Mouse (Mus musculus) cerebellum, adult 11-12 months (tissue): ENCODE measurements around the gene Fam43b.

Experiments
- DNase-seq: peaks from one replicate; pipeline ENCODE4 v3.0.0; 2022

Fam43b gene

DNA sequence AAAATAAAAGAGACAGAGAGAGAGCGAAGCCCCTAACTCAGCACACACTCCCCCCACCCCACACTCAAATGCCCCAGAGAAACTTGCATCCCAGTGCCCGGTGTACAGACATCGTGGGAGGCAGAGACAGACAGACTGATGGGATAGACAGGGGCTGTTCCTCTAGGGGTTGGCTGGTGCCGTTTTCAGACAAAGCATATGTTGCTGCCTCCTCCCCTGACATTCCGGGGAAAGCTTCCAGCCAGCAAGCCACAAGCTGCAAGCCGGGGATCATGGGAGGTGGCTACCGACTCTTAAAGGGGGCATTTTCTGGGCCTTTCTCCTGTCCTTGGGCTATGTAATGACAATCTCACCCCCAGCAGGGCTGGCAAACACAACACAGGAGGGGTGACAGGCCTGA, 2.6 kb downstream of the Fam43b start:
- DNase-seq, result no peak

DNA sequence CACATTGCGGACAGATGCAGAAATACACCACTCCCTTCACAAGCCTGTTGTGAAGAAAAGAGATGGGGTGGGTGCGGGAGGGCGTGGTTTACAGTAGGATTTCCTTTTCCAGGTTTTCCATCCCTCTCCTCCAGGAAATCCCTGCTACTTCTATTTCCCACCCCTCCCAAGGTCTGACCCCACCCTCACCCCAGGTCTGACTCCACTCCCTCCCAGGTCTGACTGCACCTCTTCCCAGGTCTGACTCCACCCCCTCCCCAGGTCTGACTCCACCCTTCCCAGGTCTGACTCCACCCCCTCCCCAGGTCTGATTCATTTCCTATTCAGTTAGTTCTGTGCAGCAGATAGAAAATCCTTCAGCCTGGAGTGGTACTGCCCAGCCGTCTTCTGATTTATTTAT, 12.5 kb downstream of the Fam43b start:
- no peak for DNase-seq

DNA sequence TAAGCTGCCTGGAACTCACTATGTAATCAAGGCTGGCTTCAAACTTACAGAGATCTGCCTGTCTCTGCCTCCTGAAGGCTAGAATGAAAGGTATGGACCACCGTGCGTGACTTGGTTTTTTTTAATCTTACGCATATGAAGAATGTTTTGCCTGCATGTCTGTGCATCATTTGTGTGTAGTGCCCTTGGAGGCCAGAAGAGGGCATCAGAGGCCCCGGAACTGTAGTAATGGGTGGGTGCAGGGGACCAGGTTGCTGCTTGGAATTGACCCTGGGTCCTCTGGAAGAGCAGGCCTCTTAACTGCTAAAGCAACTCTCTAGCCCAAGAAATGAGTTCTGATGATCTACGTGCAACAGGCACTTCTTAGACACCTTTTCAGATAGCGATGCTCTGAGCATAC, 13.9 kb downstream of the Fam43b start:
- DNase-seq, result no peak

DNA sequence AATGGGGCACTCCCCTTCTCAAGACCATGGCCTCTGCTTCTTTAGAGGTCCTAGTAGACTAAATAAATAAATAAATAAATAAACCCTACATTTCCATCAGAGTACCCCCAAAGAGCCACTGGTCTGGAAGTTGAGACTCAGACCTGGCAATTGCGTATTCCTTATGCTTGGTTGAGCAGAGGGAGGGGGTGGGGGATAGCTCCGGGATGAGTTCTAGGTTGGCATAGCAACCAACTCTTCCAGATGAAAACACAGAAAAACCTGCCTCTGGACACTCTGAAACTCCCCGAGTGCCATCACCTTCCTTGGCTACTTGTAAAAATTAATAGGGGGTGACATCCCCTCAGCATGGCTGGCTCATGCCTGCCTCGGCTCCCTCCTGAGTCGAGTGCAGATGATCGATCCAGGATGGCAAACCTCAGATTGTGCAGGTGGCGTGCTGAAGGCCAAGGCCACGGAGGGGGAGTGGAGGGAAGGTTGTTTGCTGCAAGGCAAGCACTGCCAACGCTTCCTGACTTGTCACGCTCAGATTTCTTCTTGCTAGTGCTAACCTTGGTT, 16.1 kb downstream of the Fam43b start:
- DNase-seq, result no peak

DNA sequence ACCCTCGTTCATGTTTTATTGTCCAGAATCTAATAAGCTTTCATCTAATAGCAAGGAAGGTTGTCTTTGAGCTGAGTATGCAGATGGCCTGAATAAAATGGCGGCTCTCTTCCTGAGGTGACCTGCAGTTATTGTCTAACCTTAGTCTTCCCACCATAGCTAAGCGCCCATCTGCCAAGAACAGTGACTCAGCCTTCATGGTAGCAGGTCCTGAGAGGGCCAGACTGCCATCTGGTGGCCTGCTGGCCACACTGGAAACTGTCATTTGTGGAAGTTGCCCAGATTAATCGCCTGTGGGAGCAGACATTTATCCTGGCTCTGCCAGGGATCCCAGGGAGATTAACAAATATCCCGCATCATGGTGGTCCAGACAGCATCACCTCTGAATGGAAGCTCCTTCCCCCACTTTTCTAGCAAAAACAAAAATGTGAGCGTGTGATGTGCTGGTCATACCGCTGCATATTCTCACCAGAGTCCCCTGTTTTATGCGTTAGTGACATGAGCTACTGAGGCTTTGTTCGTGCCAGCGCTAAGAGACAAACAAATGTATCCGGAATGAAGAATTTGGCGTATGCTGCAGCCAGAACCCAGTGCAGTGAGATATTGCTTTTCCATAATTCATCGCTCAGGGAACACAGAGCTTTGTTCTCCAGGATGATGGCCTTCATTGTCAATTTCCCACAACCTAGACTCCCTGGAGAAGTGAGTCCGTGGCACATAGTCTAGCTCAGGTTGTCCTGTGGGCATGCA, 17.1 kb downstream of the Fam43b start:
- DNase-seq, result peak; percentile 86

DNA sequence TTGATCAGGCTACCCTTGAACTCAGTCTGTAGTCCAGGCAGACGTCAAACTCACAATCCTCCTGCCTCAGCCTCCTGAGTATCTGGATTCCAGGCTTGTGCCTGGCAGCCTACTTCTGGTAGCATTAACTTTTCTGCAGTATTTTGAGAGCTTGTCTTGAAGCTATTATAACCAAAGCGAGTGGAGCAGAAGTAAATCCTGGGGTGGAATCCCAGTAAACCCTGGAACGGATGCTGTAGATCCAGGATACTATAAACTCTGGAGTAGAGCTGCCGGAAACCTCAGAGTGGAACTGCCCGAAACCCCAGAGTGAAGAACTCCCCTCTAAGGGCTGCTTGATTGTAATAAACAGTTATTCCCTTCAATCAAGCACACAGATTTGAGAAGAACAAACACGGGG, 18.8 kb downstream of the Fam43b start:
- DNase-seq, result no peak

DNA sequence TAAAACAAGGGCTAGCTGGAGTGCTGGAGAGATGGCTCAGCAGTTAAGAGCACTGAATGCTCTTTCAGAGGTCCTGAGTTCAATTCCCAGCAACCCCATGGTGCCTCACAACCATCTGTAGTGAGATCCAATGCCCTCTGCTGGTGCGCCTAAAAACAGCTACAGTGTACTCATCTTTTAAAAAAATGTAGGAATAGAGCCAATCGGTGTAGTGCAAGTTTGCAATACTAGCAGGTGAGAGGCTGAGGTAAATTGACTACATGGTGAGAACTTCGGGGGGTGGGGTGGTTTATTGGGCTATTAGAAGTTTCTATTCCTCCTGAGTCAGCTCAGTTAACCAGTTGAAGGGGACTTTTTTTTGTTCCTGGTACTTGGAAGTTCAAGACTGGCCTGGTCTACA, 21.2 kb downstream of the Fam43b start:
- no peak for DNase-seq

DNA sequence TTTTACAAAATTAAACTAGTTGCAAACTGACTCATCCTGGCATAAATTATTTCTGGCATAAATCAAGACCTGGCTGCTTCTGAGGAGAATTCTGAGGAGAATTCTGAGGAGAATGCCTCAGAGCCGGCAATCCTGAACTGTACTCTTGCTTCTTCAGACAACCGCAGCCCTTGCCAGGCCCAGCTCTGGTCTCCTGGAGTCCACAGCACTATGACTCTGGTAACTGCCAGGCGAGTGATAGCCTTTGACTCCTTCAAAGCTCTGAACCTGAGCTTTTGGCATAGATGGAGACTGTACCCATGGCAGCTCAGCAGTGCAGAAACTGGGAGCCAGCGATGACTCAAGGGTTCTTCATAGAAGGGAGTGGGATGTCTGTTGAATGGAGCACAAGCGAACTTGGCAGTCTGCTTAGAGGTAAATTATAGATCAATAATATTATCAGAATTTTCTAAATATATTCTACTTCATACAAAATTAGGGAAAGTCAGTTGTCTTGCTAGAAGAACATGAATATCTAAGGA, 25.3 kb downstream of the Fam43b start:
- no peak for DNase-seq

DNA sequence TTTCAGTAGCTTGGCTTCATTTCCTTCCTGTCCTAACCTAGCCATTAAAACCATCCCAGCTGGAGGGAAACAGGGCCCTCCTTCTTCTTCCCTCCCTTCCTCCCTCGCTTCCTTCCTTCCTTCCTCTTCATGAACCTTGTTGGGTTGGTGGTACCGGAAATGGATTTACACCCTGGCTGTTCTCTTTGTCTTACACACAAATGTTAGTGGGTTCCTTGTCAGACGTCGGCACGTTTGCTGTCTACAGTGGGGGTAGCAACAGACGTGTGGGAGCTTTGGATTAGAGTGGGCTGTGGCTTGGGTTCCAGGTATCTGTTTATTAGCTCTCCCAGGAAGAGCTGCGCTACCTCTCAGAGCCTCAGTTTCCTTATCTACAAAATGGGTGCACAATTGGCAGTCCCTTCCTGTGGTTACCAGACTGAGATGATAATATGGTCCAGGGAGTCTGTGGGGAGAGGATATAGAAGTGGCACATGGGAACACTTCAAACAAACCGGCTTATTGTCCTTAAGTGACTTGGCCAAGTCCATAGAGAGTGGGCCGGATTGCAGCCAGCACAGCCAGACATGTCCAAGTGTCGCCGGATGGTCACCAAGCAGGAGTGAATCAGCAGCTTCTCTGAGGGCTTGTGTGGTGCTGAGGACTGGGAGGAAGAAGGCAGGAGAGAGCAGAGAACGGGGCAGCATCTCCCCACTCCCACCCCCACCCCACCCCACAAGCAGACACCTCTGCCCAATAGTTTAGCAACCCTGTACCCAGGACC, 27.6 kb downstream of the Fam43b start:
- DNase-seq, result no peak

DNA sequence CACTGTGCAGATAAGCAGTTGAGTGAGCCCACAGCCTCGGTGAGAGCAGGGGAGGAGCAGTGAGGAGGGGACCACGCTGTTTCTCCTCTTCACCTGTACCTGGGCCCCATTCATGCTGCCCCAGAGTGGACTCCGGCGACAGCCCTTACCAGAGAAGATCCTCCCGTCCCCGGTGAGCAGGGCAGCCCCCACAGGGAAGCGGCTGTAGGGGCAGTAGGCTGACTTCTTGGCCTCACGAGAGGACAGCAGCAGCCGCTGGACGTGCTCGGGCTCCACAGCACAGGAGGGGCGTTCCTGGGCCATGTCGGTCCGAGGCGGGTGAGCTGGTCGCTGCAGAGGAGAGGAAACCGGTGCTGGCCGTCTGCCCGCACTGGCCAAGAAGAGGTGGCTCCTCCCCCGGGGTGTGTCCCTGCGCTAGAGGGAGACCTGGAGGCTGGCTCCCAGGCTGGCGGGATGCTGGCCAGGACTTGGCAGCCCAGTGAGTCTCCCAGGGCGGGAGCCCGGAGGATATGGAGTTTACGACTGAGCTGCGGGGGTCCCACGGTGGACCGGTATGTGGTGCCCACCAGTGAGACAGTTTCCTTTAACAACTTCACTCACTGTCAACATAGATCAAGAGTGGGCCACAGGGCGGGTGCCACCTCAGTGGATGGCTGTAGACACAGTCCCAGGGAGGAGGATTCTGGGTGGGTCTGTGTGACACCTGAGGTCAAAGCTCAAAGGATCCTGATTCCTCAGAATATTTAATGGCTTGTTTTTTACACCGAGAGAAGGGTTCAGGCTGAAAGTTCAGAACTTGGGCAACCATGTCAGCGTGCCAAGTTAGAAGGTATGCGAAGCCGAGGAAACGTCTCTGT, 28.5 kb downstream of the Fam43b start, which contains the start of gene Cda:
TSS of gene Cda (minus strand) at position 352 of the 857 bp plus-strand sequence.
- DNase-seq, result peak; percentile 84

DNA sequence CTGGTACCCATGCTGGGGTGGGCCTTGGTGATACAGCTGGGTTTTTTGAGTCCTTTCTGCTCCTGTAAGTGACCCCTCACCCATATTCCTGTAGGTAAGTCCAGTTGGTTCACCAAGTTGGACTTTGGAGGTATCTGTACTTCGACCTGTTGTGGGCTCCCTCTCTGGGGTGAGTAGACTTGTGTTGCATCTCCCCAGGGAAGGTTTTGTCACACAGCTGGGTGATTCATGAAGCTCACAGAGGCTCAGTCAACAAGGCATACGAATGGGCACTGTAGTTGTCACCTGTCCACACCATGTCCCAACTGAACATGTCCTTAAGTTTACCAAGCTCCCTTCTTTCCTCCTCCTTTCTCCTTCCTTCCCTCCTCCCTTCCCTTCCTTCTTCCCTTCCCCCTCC, 29.8 kb downstream of the Fam43b start:
- no peak for DNase-seq

DNA sequence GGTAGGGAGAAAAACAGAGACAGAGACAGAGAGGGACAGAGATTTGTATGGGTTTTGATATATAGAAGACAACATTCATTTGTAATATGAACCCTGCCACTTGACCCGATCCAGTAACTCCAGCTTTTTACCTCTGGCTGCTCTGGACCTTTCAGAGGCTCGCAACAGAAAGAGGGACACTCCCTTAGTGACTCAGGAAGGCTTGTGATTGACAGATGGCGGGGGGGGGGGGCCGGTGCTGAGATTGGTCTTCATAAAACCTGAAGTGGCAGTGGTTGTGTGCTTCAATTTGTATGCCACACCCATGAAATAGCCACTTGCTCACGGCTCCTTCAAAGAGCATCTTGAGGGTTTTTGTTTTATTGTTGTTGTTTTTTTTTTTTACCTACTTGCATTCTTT, 32.8 kb downstream of the Fam43b start:
- DNase-seq, result no peak

DNA sequence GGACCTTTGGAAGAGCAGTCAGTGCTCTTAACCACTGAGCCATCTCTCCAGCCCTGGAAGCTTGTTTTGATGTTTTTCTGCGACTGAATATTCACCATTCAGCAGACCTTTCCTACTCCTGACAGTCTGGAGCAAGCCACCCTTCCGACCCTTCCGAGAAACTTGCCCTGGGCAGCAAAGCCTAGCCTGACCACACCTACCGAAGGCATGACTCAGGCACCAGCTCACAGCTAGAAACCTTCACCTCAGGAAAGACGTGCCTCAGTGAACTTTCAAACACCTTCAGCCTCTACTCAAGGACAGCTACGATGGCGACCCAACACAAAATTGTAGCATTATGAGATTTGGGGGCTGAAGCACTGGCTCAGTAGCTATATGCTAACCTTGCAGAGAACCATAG, 33.4 kb downstream of the Fam43b start:
- DNase-seq, result no peak

DNA sequence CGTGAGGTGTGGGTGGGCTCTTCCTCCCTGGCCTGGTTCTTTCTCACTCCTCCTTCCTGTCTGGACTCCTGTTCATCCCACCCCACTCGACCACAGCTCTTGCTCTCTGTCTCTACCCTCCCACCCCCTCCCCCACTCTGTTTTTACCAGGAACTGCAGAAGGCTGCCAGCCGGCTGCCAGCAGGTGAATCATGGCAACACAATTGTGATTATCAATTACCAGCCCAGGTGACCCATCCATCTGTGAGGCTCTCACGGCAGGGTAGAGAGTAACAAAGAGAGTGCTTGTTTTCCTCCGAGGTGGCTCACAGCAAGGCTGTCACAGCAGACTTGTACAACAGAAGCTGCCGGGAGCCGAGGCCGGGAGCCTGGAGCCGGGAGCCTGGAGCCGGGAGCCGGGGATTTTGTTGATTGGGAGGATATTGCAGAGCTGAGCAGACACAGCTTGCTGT, 34.9 kb downstream of the Fam43b start:
- DNase-seq, result peak; percentile 66

DNA sequence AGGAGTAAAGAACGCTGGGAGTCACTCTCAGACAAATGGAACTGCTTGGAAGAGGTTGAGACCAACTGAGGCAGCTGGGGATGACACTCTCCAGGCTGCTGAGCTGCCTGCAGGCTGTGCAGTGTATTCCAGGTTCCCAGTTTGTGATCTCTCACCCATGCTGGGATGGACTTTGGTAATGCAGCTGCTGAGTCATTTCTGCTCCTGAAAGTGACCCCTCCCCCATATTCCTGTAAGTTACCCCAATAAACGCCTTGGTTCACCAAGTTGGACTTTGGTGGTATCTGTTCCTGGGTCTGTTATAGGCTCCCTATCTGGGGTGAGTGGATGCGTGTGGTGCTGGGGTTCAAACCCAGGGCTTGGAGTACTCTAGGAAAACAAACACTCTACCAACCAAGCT, 38.2 kb downstream of the Fam43b start:
- no peak for DNase-seq

DNA sequence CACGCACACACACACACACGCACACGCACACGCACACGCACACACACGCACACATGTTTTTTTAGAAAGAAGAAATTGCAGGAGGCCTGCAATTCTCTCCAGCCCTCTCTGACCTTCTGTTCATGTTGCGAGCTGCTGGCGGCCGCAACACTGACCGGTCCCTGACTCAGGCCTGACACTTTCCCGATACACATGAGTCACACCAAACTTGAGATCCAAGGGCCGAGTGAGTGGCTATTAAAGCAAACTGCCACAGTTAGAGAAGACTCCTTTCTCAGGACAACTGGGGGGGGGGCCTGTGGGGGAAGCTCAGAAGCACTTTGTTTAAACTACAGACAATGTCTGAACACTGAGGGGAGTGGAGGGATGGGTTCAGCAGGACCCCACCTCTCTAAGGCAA, 39.8 kb downstream of the Fam43b start:
- no peak for DNase-seq

DNA sequence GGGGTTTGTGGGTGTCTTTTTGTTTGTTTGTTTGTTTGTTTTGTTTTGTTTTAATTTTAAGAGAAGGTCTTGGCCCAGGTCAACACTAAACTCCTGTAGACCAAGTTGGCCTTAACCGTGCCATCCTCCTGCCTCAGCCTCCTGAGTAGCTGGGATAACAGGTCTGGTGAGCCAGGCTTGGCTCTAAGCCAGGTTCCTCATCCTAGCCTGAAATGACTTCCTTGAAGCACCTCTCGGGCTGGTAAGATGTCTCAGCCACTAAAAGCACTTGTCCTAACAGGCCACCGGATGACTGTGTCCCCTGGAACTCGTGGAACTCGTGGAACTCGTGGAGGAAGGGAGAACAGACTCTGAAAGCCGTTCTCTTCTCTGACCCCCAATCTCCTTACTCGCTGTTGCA, 40.2 kb downstream of the Fam43b start:
- no peak for DNase-seq

DNA sequence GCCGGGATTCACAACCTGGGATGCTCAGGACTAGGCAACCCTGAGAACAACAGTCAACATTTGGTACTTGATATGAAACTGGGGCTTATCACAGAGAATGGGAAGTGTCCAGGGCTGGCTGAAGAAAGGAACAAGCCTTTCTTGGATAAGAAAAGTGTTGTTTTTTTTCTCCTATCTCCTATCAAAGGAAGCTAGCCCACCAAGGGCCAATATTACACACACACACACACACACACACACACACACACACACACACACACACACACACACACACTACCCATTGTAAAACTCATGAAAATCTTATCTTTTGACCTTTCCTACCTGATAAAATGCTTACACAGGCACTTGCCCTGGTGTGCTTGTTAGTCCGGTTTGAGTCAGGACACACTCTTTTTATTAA, 40.8 kb downstream of the Fam43b start:
- DNase-seq, result no peak

DNA sequence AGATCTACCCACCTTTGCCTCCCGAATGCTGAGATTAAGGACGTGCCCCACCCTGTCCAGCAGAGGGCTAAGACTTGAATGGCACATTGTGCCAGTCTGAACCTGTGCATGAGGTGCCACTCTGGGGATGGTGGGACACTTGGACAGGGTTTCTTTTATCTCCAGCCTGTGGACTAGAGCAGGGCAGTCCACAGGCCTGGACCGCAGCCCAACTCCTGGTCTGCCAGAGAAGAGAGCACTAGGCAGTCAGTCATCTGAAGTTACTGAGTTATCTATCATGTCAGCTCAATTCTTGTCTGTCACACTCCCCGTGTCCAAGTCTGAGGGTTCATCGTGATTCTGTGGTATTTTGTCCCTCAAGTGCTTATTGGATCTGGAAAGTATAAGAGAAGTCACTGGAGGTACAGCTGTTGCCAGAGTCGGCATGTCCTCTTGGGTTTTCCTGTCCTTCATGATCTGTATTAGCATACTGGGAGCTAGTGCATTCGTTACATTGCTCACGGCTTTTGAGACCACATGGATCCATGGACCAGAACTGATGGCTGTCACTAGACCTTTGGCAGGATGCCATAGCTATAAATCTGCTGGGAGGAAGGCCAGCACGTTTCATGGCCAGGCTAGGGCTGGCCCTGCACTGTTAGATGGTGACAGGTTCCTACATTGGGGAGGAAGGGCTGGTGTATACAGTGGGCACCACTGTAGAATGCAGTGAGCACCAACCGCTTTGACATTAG, 42.7 kb downstream of the Fam43b start:
- DNase-seq, result no peak

DNA sequence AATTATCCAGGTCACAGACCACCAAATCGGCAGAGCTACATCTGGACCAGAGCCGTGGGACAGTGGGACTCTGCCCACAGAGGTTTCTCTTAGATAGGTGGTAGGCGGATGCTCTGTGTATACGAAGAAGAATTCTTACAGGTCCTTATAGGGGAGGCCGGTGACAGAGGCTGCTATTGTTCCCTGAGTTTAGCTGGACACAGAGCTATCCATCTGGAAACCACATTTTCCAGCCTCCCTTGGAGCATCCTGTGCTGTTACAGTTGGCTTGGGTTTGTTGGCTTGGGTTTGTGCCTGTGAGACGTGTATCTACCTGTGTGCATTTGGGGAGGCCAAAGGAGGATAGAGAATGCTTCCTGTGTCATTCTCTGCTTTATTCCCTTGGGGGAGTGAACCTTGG, 43.6 kb downstream of the Fam43b start:
- no peak for DNase-seq

DNA sequence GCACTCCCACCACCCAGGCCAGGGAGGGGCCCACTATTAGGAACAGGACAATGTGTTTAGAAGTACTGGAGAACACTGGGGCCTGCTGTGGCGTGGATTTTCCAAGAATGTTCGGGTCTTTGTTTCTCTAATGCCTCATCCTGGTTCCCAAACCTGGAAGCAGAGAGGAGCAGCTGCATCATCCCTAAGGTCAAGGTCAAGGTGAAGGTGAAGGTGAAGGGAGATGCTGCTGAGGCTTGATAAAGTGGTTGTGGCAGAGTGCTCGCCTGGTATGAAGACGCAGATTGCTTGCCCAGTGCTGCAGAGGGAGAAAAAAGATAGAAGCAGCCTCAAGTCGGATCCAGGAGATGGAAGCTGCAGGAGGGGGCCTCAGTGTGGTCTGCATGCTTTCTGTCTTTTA, 44.5 kb downstream of the Fam43b start:
- no peak for DNase-seq

DNA sequence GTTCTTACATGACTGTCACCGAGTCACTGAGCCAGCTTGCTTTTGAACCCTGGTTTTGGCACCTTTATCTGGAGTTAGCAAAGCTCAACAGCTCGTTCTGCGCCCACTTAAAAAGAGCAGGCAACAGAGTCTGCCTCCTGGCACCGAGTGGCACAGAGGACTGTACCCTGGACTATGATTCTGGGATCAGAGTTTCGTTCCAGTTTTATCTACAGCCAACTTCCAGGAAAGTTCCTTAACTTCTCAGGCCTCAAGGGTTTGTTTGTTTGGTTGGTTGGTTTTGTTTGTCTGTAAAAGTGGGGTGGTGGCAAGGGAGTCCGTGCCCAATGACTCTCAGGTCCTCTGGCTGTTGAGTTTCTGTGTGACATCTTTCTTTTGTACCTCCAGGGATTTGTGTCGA, 47.6 kb downstream of the Fam43b start:
- no peak for DNase-seq
